Mouse (Mus musculus): ENCODE measurements around the gene Slc24a1. TPM values are rescaled to one million over a fixed set of nuclear protein-coding genes. Genes with fewer than 3 reads are reported as not detected.

The Slc24a1 gene
- polyA plus RNA-seq, 1 experiment: 0.04 TPM

Other genes with a start within 250 kb of the Slc24a1 start
- 123 and 124 TPM in 2 replicates for gene Rab11a, start 213.8 kb downstream of the Slc24a1 start, polyA plus RNA-seq (2012; rRNA removed)
- 7.7 and 10.5 TPM in 2 replicates for gene Dennd4a, start 140.3 kb downstream of the Slc24a1 start, polyA plus RNA-seq (2012; rRNA removed)
- 17.1 and 17.7 TPM in 2 replicates for gene Ints14, start 9.3 kb upstream of the Slc24a1 start, polyA plus RNA-seq (2012; rRNA removed)
- gene Hacd3, start 70.1 kb upstream of the Slc24a1 start, polyA plus RNA-seq (2012; rRNA removed): 36.9 and 43.2 TPM in 2 replicates
- 44.8 and 55.8 TPM in 2 replicates for gene Dpp8, start 80.8 kb upstream of the Slc24a1 start, polyA plus RNA-seq (2012; rRNA removed)
- 2.9 and 4.7 TPM in 2 replicates for gene Igdcc4, start 149.9 kb upstream of the Slc24a1 start, polyA plus RNA-seq (2012; rRNA removed)
- 0.43 and 0.77 TPM in 2 replicates for gene Igdcc3, start 189.6 kb upstream of the Slc24a1 start, polyA plus RNA-seq (2012; rRNA removed)
- 12.9 and 18.3 TPM in 2 replicates for gene Parp16, start 243.7 kb upstream of the Slc24a1 start, polyA plus RNA-seq (2012; rRNA removed)